Mouse (Mus musculus) midbrain, embryonic 14.5 days (tissue): Measurements from ENCODE around the gene Kidins220. TPM values are rescaled to one million over a fixed set of nuclear protein-coding genes. Genes with fewer than 3 reads are reported as not detected.
A peak's percentile ranks its signal among the peaks of the same experiment; 100 is the strongest.

ENCODE experiments used
- ATAC-seq: fragments of 200-750 bp; cut with Nextera tagmentation; 2 replicates; pipeline ENCODE4 v1.8.0; 2017; ENCODE audit warnings: moderate number of reproducible peaks, moderate library complexity; ENCODE audit not compliant: low FRiP score, low TSS enrichment
- DNase-seq: peaks from one replicate; pipeline ENCODE4 v3.0.0-alpha.2; 2015
- H3K27ac ChIP-seq: fragments of 300-500 bp; sonication (generic); replicated peaks from 2 replicates; pipeline ENCODE4 v1.5.1; 2014; ENCODE audit warnings: mild to moderate bottlenecking, low read depth, low read length, moderate library complexity
- H3K27me3 ChIP-seq: fragments of 300-500 bp; sonication (generic); 2 replicates; pipeline ENCODE4 v1.6.1; 2014; ENCODE audit warnings: low read length, control low read depth, mixed read lengths; ENCODE audit not compliant: control insufficient read depth, insufficient read depth
- H3K36me3 ChIP-seq: fragments of 300-500 bp; sonication (generic); 2 replicates; pipeline ENCODE4 v1.6.1; 2014; ENCODE audit warnings: low read length, control low read depth; ENCODE audit not compliant: control insufficient read depth, insufficient read depth
- H3K4me1 ChIP-seq: fragments of 300-500 bp; sonication (generic); 2 replicates; pipeline ENCODE4 v1.6.1; 2014; ENCODE audit warnings: mild to moderate bottlenecking, antibody characterized with exemption, low read length, control low read depth; ENCODE audit not compliant: control insufficient read depth, insufficient read depth
- H3K4me2 ChIP-seq: fragments of 300-500 bp; sonication (generic); 2 replicates; pipeline ENCODE4 v1.6.1; 2014; ENCODE audit warnings: mild to moderate bottlenecking, low read length, moderate library complexity
- H3K4me3 ChIP-seq: fragments of 300-500 bp; sonication (generic); replicated peaks from 2 replicates; pipeline ENCODE4 v1.5.1; 2014; ENCODE audit warnings: low read depth, low read length
- H3K9ac ChIP-seq: fragments of 300-500 bp; sonication (generic); replicated peaks from 2 replicates; pipeline ENCODE4 v1.6.1; 2014; ENCODE audit warnings: mild to moderate bottlenecking, low read length, moderate library complexity
- H3K9me3 ChIP-seq: fragments of 300-500 bp; sonication (generic); 2 replicates; pipeline ENCODE4 v1.6.1; 2016; ENCODE audit warnings: low read length, control low read depth, mixed read lengths; ENCODE audit not compliant: control insufficient read depth
- WGBS: fragments of 180-500 bp; shearing (Covaris S2); extraction: QIAGEN DNeasy Blood & Tissue Kit; methylation state at CpG from one replicate; pipeline ENCODE4 v1.1.7; 2014; 5-methylcytosine and 5-hydroxymethylcytosine counted together
- polyA plus RNA-seq: library from polyadenylated mRNA; unstranded; fragments of >200 nt; fragmentation: Nextera tagmentation; extraction: Ambion mirVana; gene quantifications from 2 replicates; pipeline ENCODE4 v1.2.1, GENCODE M21; 2014

Kidins220 gene
- polyA plus RNA-seq, 1 experiment from 2014 or later: 188 TPM

DNA sequence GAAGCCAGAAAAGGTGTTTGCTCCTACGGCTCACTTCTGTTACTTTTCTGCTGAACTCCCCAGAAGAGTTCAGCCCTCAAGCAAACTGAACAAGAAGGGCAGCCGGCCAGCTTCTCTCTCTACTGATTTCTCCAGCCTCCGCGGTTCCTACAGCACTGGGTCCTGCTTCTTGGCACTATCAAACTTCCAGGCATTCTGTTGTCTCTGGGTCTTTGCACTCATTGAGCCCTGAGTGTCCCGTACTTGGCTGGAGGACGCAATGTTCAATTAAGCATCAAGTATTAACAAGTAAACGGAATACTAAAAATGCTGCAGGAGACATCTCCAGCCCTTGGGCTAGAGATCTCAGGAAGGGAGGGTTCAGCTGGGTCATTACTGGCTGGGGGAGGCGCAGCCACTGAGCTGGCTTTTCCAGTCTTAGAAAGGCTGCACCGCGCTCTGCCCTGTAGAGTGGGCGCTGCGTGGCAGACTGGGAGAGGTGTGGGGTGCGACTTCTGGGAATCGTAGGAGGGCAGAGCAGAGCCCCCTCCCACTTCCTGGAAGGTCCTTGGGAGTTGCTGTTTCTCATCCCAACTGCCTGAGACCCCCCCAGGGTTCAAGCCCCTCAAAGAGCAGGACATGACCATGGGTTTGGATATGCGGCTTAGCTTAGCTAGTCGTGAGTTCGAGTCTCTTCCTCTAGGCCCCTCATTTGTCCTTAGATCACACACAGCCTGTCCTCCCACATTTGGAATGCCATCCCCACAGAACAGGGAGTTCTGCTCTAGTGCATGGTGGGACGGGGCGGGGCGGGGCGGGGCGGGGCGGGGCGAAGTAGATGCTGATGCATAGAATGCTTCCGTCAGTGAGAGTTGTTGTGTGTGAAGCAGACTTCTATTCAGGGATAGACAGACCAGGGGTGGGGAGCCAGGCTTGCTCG, 108.8 kb downstream of the Kidins220 start:
- 42% methylated on average over 26 of the region's 26 CpGs for whole genome bisulfite sequencing
- Histone ChIP-seq H3K27ac (no peak overlapping the region), H3K4me3 (no peak overlapping the region), H3K9me3 (no peaks in the 10 kb centered on the region), H3K36me3 (no peaks in the 10 kb centered on the region), H3K27me3 (no peaks in the 10 kb centered on the region), H3K4me2 (no peak overlapping the region), H3K9ac (no peak overlapping the region), H3K4me1 (no peaks in the 10 kb centered on the region)
- DNase-seq (no peak), ATAC-seq (no peak)

- Histone ChIP-seq H3K27ac (no peak overlapping the region), H3K27me3 (no peaks in the 10 kb centered on the region), H3K4me1 (no peaks in the 10 kb centered on the region), H3K4me2 (no peak overlapping the region), H3K9ac (no peak overlapping the region), H3K9me3 (no peaks in the 10 kb centered on the region), H3K4me3 (no peak overlapping the region), H3K36me3 (no peaks in the 10 kb centered on the region)
- DNase-seq (no peak), ATAC-seq (no peak)
- WGBS: 67% methylated on average over 4 of the region's 4 CpGs
These were observed 112.2 kb downstream of the Kidins220 start for GRCm38 (mm10) chr12:25086966-25087365.

GRCm38 (mm10) chr12:25089433-25089832, 114.7 kb downstream of the Kidins220 start:
- H3K4me2 ChIP-seq: no peak overlapping the region
- H3K36me3 ChIP-seq: no peaks in the 10 kb centered on the region
- H3K4me3 ChIP-seq: no peak overlapping the region
- 80% methylated on average over 1 of the region's 1 CpGs for WGBS
- H3K9me3 ChIP-seq: no peaks in the 10 kb centered on the region
- no peak for DNase-seq
- H3K4me1 ChIP-seq: peaks cover 5% of the 10 kb centered on the region
- H3K27me3 ChIP-seq: no peaks in the 10 kb centered on the region
- no peak overlapping the region for H3K27ac ChIP-seq
- ATAC-seq: no peak
- no peak overlapping the region for H3K9ac ChIP-seq

DNA sequence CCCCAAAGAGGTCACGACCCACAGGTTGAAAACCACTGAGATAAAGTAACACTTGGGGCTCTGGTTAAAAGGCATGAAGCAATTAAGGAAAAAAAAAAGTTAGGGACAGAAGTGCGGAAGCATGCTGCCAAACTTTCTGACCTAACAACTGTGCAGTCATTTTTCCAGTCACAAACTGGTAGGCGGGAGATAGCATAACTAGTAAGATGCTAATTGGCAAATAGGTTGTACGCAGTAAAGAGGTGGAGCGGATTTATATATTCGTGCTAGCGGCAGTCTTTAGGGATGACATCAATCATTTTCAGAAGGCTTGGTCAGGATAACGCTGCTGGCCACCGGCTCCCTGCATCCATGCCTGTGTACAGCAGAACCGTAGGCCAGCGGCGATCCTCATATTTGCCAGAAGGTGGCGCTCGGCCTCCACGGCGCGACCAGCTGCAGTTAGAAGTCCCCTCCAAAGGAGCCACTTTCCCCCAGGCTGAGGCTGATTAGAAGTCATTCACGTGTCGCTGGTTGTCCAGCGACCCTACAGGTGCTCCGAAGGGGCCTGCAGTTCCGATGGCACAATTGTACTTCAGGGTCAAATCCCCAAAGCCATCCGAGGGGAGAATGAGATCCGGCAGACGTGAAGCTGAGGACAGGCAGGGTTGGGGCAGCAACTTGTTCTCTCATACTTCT, 117.4 kb downstream of the Kidins220 start:
- no peaks in the 10 kb centered on the region for H3K36me3 ChIP-seq
- peak overlapping the region; percentile 65 for H3K4me2 ChIP-seq
- no peaks in the 10 kb centered on the region for H3K9me3 ChIP-seq
- no peaks in the 10 kb centered on the region for H3K27me3 ChIP-seq
- WGBS: 8% methylated on average over 25 of the region's 25 CpGs
- H3K9ac ChIP-seq: peak overlapping the region; percentile 13; the same call in 1 of the 2 replicates
- no peak overlapping the region for H3K27ac ChIP-seq
- peaks cover 11% of the 10 kb centered on the region for H3K4me1 ChIP-seq
- ATAC-seq (peak; percentile 25; the same call in 1 of the 2 replicates), DNase-seq (peak; percentile 94)
- peak overlapping the region; percentile 32 for H3K4me3 ChIP-seq

DNA sequence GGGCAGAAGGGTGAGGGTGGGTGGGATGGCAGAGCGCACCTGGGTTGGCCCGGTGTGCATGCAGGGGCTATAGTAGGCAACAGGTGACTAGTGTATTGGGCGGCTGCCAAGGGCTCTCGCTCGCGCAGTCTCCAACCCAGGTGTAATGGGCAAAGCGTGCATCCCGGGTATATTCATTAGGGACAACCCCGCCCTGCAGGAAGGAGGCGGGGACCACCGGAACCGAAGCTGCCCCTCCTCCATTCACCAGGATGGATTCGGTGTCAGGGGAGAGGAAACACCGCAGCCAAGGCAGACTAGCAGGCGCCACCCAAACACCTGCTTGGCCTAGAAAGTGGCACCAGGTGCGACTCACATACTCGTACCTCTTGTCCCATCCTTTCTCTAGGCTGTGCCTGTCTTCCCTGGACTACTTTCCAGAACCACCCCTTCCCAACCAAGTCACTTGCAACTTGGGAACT, 118.1 kb downstream of the Kidins220 start:
- peak; percentile 17; the same call in 1 of the 2 replicates for ATAC-seq
- no peak for DNase-seq

GRCm38 (mm10) chr12:25093241-25093774, 118.6 kb downstream of the Kidins220 start:
- Histone ChIP-seq H3K4me1 (peaks cover 22% of the 10 kb centered on the region), H3K4me2 (peak overlapping the region; percentile 65), H3K27me3 (no peaks in the 10 kb centered on the region), H3K4me3 (peak overlapping the region; percentile 32), H3K9me3 (no peaks in the 10 kb centered on the region), H3K27ac (no peak overlapping the region), H3K36me3 (no peaks in the 10 kb centered on the region), H3K9ac (peak overlapping the region; percentile 13; the same call in 1 of the 2 replicates)
- ATAC-seq (no peak), DNase-seq (peak; percentile 28)
- 11% methylated on average over 11 of the region's 11 CpGs for WGBS

More for the DNA sequence above, 118.1 kb downstream of the Kidins220 start:
- H3K9ac ChIP-seq: peak overlapping the region; percentile 13; the same call in 1 of the 2 replicates
- H3K4me3 ChIP-seq: peak overlapping the region; percentile 32
- no peak overlapping the region for H3K27ac ChIP-seq
- H3K36me3 ChIP-seq: no peaks in the 10 kb centered on the region
- peak overlapping the region; percentile 65 for H3K4me2 ChIP-seq
- no peaks in the 10 kb centered on the region for H3K27me3 ChIP-seq
- peaks cover 17% of the 10 kb centered on the region for H3K4me1 ChIP-seq
- no peaks in the 10 kb centered on the region for H3K9me3 ChIP-seq
- WGBS: 2% methylated on average over 17 of the region's 17 CpGs

DNA sequence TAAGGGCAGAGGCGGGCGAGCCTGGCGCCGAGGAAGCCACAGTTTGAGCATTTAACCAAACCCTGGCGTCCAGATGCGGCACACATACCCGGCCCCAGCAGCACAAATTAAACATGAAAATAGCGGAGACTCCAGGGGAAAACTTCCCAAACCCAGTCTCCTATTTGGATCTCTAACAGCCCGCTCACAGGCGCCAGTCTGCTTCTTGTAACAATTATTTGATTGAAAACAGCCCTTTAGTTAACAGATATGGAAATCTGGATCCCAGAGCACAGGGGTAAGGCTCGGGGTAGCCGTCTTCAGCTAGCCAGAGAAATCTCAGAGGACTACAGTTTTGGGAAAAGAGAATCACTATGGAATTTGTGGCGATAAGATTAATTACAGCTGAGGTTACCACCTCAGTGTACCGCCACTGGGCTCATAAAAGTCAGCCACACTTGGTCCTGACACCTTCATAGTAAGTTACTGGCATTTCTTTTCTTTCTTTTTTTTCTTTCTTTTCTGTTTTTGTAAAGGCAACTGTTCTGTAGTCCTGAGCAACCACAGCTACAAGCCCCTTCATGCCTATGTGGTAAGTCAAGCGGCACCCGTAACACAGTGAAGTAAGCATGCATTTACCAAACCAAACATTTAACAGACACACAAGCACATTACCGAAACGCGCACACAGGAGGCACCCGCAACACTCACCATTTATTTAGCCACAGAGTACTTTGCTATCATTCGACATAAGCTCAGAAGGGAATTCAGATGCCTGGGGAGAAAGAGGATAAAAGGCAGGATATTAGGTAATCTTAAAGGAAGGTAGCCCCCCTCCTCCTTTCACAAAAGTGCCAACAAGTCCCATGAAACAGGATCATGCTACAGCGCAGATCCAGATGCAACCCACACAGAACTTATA, 120.1 kb downstream of the Kidins220 start:
- H3K9me3 ChIP-seq: no peaks in the 10 kb centered on the region
- ATAC-seq: no peak

More for the DNA sequence above, 120.1 kb downstream of the Kidins220 start:
- Histone ChIP-seq H3K27me3 (no peaks in the 10 kb centered on the region; the same call in 1 of the 2 replicates), H3K27ac (peak overlapping the region; percentile 50; the same call in 1 of the 2 replicates), H3K9ac (peak overlapping the region; percentile 61), H3K36me3 (no peaks in the 10 kb centered on the region), H3K4me3 (peak overlapping the region; percentile 51), H3K4me2 (peak overlapping the region; percentile 97), H3K4me1 (peaks cover 30% of the 10 kb centered on the region)
- peak; percentile 61 for DNase-seq
- 1% methylated on average over 22 of the region's 22 CpGs for WGBS
